Mouse (Mus musculus): Measurements from ENCODE around the gene Cd151. TPM values are rescaled to one million over a fixed set of nuclear protein-coding genes. Genes with fewer than 3 reads are reported as not detected.

Gene Cd151
- polyA plus RNA-seq, 1 experiment from 2014 or later, result 4.1 TPM

DNA sequence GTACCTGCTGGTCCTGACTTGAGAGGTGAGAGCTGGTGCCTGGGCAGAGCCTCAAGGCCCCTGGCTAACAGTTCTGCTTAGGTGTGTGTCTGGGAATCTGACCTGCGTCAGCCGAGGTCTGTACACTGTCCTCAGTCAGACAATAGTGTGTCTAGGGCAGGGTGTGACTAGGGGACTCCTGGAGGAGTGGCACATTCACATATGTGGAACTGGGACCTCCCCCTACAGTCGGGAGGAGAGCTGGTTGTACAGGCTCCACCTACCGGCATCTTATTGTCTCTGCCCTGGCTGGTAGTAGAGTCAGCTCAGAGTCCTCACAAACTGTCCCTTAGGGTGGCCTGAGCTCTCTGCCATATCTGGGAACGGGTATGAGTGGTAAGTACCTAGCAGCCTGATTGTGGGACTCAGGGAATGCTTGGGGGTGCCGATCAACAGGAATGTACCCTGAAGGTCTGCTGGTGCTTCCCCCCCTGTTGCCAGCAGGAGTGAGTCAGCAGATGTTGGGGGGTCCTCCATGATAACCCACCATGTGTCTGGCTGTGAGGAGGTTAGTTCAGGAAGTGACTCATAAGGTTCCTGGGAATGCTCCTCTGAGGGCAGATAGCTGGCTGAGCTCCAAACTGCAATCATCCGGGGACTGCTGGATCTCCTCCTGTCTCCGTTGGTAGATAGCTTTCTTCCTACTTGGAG, 1.5 kb downstream of the Cd151 start:
- Histone ChIP-seq H3K36me3 (peaks cover 37% of the 10 kb centered on the region), H3K4me3 (replicated peaks) (peak overlapping the region; percentile 81), H3K9me3 (replicated peaks) (no peaks in the 10 kb centered on the region), H3K27me3 (peaks cover 32% of the 10 kb centered on the region), H3K9ac (peak overlapping the region; percentile 83), H3K4me2 (peak overlapping the region; percentile 94), H3K4me1 (replicated peaks) (peaks cover 72% of the 10 kb centered on the region), H3K27ac (peak overlapping the region; percentile 85)
- DNase-seq (peak; percentile 71), ATAC-seq (ENCODE audit: low read depth) (peak; percentile 68)
- 5% methylated on average over 8 of the region's 8 CpGs for WGBS (ENCODE audit: insufficient replicate concordance)

DNA sequence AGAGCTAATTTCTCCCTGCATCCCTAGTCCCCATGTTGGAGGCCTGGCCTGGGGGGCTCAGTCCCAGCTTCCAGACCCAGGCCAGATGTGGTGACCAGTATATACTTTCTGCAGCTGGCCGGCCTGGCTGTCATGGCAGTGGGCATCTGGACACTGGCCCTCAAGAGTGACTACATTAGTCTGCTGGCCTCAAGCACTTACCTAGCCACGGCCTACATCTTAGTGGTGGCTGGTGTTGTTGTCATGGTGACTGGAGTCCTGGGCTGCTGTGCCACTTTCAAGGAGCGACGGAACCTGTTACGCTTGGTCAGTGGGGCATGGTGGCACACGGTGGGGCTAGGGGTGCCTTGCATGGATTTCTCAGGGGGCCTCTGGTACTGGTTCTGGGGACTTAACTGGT, 2.2 kb downstream of the Cd151 start:
- no peak for DNase-seq
- Histone ChIP-seq H3K36me3 (peaks cover 37% of the 10 kb centered on the region), H3K9me3 (replicated peaks) (no peaks in the 10 kb centered on the region), H3K9ac (peak overlapping the region; percentile 83), H3K4me1 (replicated peaks) (peaks cover 77% of the 10 kb centered on the region), H3K4me2 (peak overlapping the region; percentile 94), H3K4me3 (replicated peaks) (peak overlapping the region; percentile 81), H3K27me3 (peaks cover 25% of the 10 kb centered on the region), H3K27ac (peak overlapping the region; percentile 85)
- no peak for ATAC-seq (ENCODE audit: low read depth)
- WGBS (ENCODE audit: insufficient replicate concordance), result 72% methylated on average over 6 of the region's 6 CpGs

DNA sequence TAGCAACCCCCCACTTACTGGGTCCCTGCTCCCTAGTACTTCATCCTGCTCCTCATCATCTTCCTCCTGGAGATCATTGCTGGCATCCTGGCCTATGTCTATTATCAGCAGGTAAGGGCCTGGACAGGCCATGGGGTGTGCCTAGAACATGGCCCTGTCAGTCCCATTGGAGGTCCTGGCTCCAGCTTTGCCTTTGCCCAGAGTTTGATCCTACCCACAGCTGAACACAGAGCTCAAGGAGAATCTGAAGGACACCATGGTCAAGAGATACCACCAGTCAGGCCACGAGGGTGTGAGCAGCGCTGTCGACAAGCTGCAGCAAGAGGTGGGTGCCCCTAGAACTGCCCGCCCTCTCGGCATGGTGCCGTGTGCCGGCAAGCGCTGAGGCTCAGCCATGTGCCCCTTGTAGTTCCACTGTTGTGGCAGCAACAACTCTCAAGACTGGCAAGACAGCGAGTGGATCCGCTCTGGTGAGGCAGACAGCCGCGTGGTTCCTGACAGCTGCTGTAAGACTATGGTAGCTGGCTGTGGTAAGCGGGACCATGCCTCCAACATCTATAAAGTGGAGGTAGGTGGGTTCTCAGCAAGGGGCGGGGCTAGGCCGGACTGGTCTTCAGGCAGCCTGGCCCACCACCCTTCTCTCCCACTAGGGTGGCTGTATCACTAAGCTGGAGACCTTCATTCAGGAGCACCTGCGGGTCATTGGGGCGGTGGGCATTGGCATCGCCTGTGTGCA, 2.9 kb downstream of the Cd151 start:
- H3K36me3 ChIP-seq, result peaks cover 37% of the 10 kb centered on the region
- 0 out of 2 replicates have a peak overlapping the region, but pooled peaks have one; percentile 83 for H3K9ac ChIP-seq
- H3K4me1 ChIP-seq (replicated peaks), result peaks cover 74% of the 10 kb centered on the region
- H3K9me3 ChIP-seq (replicated peaks), result no peaks in the 10 kb centered on the region
- 90% methylated on average over 18 of the region's 18 CpGs for WGBS (ENCODE audit: insufficient replicate concordance)
- no peak overlapping the region for H3K4me3 ChIP-seq (replicated peaks)
- peak overlapping the region; percentile 94; the same call in 1 of the 2 replicates for H3K4me2 ChIP-seq
- no peak for ATAC-seq (ENCODE audit: low read depth)
- peak overlapping the region; percentile 85 for H3K27ac ChIP-seq
- peaks cover 18% of the 10 kb centered on the region for H3K27me3 ChIP-seq
- no peak for DNase-seq

DNA sequence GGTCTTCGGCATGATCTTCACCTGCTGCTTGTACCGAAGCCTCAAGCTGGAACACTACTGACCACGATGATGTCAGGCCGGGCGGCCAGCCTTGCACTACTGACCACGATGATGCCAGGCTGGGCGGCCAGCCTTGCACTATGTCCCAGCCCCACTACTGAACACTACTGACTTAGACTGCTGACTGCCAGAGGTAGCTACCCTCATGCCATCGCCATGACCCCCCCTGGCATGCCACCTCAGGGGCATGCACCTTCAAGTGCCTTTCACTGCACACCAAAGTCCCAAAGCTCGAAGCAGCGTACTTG, 3.4 kb downstream of the Cd151 start:
- peaks cover 37% of the 10 kb centered on the region for H3K36me3 ChIP-seq
- DNase-seq (no peak), ATAC-seq (ENCODE audit: low read depth) (no peak)
- H3K4me2 ChIP-seq, result no peak overlapping the region
- no peak overlapping the region for H3K9ac ChIP-seq
- 90% methylated on average over 10 of the region's 10 CpGs for WGBS (ENCODE audit: insufficient replicate concordance)
- H3K4me3 ChIP-seq (replicated peaks), result no peak overlapping the region
- no peak overlapping the region for H3K27ac ChIP-seq
- peaks cover 71% of the 10 kb centered on the region for H3K4me1 ChIP-seq (replicated peaks)
- H3K27me3 ChIP-seq, result peaks cover 13% of the 10 kb centered on the region
- no peaks in the 10 kb centered on the region for H3K9me3 ChIP-seq (replicated peaks)

DNA sequence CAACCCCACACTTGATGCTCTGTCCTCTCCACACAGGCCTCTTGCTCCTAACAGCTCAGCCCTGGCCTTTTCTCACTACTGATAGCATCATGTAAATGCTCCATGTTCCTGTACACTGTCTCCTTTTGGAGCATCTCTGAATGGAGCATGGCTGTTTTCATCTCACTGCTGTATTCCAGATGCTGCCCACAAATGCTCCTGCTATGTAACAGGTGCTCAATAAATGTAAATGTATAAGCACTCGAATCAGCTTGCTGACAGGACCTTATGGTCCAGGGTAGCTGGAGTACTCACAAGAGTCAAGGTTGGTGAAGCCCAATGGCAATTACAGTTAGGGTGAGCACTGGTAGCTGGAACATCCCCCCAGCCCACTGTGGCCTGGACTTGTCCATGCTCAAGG, 4.0 kb downstream of the Cd151 start:
- H3K27ac ChIP-seq, result no peak overlapping the region; the same call in 1 of the 2 replicates
- peaks cover 72% of the 10 kb centered on the region for H3K4me1 ChIP-seq (replicated peaks)

DNA sequence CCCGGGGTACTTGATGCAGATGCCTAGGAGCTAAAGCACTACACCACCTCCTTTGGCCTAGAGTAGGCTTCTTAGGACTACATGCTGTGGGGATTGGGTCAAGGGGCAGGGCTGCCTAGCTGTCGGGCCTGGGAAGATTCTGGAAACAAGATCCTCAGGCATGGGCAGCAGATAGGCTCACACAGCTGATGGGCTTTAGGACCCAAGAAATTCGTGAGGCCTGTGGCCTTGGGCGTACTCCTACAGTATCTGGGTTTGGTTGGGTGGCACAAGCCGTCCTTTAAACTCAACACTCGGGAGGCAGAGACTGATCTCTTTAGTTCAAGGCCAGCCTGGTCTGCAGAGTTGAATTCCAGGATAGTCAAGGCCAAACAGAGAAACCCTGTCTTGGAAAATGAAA, 5.0 kb downstream of the Cd151 start:
- WGBS (ENCODE audit: insufficient replicate concordance), result 69% methylated on average over 6 of the region's 6 CpGs
- H3K27ac ChIP-seq, result no peak overlapping the region
- H3K4me1 ChIP-seq (replicated peaks), result peaks cover 73% of the 10 kb centered on the region
- H3K9me3 ChIP-seq (replicated peaks), result no peaks in the 10 kb centered on the region
- no peak overlapping the region; the same call in 1 of the 2 replicates for H3K4me2 ChIP-seq
- H3K9ac ChIP-seq, result no peak overlapping the region
- no peak for ATAC-seq (ENCODE audit: low read depth)
- H3K36me3 ChIP-seq, result peaks cover 37% of the 10 kb centered on the region
- no peaks in the 10 kb centered on the region for H3K27me3 ChIP-seq
- no peak overlapping the region for H3K4me3 ChIP-seq (replicated peaks)
- no peak for DNase-seq

More for the DNA sequence above, 4.0 kb downstream of the Cd151 start:
- Histone ChIP-seq H3K9ac (0 out of 2 replicates have a peak overlapping the region, but pooled peaks have one; percentile 9), H3K4me3 (replicated peaks) (no peak overlapping the region), H3K9me3 (replicated peaks) (no peaks in the 10 kb centered on the region), H3K27me3 (peaks cover 6% of the 10 kb centered on the region), H3K36me3 (peaks cover 37% of the 10 kb centered on the region), H3K4me2 (no peak overlapping the region)
- WGBS (ENCODE audit: insufficient replicate concordance), result 83% methylated on average over 1 of the region's 1 CpGs
- DNase-seq, result no peak
- no peak for ATAC-seq (ENCODE audit: low read depth)

DNA sequence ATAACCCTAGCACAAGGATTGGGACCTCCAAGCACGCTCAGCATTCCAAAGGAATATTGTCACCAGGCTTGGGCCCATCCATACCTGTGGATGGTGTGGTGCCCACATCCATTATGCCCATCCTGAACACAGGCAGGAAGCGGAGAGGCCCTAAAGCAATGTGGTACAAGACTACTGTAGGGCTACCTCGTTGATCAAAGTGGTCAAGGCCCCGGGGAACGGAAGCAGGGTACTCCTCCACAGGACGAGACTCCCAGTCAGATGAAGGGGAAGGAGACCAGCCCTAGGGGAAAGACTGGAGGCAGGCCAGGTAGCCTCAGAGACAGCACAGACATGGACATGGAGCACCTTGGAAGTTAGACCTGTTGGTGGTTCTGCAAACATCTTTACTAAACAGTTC, 5.6 kb downstream of the Cd151 start:
- ATAC-seq (ENCODE audit: low read depth), result no peak
- no peak overlapping the region; the same call in 1 of the 2 replicates for H3K4me2 ChIP-seq
- DNase-seq, result no peak
- no peak overlapping the region for H3K27ac ChIP-seq
- WGBS (ENCODE audit: insufficient replicate concordance), result 76% methylated on average over 6 of the region's 6 CpGs
- H3K27me3 ChIP-seq, result no peaks in the 10 kb centered on the region
- H3K36me3 ChIP-seq, result peaks cover 37% of the 10 kb centered on the region
- H3K9ac ChIP-seq, result 0 out of 2 replicates have a peak overlapping the region, but pooled peaks have one; percentile 9
- H3K4me1 ChIP-seq (replicated peaks), result peaks cover 74% of the 10 kb centered on the region
- no peak overlapping the region for H3K4me3 ChIP-seq (replicated peaks)
- no peaks in the 10 kb centered on the region for H3K9me3 ChIP-seq (replicated peaks)

DNA sequence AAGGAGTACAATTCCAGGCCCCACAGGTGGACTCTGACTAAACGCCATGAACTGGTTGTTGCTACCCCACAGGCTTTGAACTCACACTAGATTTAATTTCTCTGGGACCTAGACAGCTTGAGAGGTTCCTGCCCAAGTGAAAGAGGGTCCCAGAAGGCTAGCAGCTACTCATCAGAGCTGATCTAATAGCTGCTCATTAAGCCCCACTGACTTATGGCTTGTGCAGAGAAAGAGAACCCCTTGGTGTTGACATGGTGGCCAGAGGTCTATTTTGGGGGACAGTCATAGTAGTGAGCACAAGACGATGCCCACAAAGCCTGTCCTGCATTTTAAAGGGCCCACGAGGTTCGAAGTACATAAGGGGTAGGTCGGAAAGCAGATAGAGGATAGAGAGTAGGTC, 7.0 kb downstream of the Cd151 start:
- WGBS (ENCODE audit: insufficient replicate concordance), result 3% methylated on average over 5 of the region's 5 CpGs

DNA sequence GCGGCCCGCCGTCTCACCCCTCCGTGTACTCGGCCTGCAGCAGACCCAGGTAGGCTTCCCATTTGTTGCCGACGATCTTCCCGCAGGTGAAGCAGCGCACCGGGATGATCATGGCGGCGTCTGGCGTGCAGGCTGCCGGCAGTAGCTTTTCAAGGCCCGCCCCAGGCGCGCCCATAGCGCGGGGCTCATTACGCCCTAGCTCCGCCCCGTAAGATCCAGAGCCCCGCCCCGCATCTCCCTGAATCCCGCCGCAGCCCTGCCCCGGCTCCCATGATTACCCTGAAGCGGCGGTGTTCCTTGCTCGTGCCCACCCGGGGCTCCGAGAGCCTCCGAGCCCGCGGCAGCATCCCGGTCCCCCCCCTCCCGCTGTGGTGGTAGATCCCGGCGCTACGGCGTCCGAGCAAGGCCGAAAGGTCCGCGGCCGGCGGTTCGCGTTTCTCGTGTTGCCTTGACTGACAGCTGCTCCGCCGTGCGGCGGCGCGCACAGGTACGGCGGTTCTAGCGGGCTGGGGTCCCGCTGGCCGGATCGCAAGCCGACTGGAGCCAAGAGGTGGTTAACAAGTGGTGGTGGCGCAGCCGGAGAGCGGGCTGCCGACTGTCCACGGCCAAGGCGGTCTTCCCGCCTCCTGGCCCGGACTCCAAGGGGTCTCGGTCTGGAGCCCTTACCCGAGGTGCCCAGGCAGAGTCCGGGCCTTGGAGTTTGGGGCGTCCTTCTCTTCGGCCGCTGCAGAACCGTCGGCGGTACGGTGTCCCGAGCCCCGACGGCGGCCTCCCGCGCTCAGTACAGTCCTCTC, 8.0 kb downstream of the Cd151 start, which contains the start of the genes Polr2l and Tspan4:
Polr2l (minus strand) TSS at position 122 of the 794 bp plus-strand sequence.
Tspan4 (plus strand) TSS at position 230 of the 794 bp plus-strand sequence.
- peak within 1 kb of the TSS; percentile 95 for H3K4me2 ChIP-seq
- peak within 1 kb of the TSS; percentile 87 for H3K9ac ChIP-seq
- peak within 1 kb of the TSS; percentile 81 for H3K4me3 ChIP-seq (replicated peaks)
- H3K27ac ChIP-seq, result peak within 1 kb of the TSS; percentile 87
- H3K36me3 ChIP-seq, result peaks cover 26% of the 10 kb centered on the region
- WGBS (ENCODE audit: insufficient replicate concordance), result under 1% methylated on average over 86 of the region's 87 CpGs
- no peaks in the 10 kb centered on the region for H3K9me3 ChIP-seq (replicated peaks)
- H3K27me3 ChIP-seq, result no peaks in the 10 kb centered on the region
- DNase-seq (peak; percentile 79), ATAC-seq (ENCODE audit: low read depth) (peak; percentile 77)
- peaks cover 62% of the 10 kb centered on the region for H3K4me1 ChIP-seq (replicated peaks)

More for the DNA sequence above, 7.0 kb downstream of the Cd151 start:
- Histone ChIP-seq H3K27ac (peak overlapping the region; percentile 87), H3K4me1 (replicated peaks) (peaks cover 70% of the 10 kb centered on the region), H3K4me2 (peak overlapping the region; percentile 95), H3K9me3 (replicated peaks) (no peaks in the 10 kb centered on the region), H3K36me3 (peaks cover 36% of the 10 kb centered on the region), H3K9ac (peak overlapping the region; percentile 87), H3K27me3 (no peaks in the 10 kb centered on the region), H3K4me3 (replicated peaks) (peak overlapping the region; percentile 81)
- ATAC-seq (ENCODE audit: low read depth) (no peak), DNase-seq (no peak)

DNA sequence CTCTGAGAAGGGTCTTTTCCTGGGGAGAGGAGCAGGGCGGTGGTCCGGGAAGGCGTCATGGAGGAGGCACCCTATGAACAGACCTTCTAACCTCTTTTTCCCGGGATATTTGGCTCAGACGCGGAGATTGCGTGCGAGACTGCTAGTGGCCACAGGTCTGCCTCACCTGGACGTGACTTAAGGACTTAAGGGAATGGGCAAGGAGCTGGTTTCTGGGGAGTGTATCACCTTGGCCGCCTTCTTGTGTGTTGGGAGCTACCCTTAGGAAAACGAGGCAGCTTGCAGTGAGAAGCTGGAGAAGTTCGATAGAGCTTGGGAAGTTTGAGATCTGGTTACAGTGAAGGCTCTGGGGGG, 8.6 kb downstream of the Cd151 start:
- no peak for ATAC-seq (ENCODE audit: low read depth)
- Histone ChIP-seq H3K9me3 (replicated peaks) (no peaks in the 10 kb centered on the region), H3K9ac (peak overlapping the region; percentile 87), H3K4me1 (replicated peaks) (peaks cover 67% of the 10 kb centered on the region), H3K27me3 (peaks cover under 1% of the 10 kb centered on the region; the same call in 1 of the 2 replicates), H3K27ac (peak overlapping the region; percentile 87), H3K4me2 (peak overlapping the region; percentile 95), H3K36me3 (peaks cover 20% of the 10 kb centered on the region), H3K4me3 (replicated peaks) (peak overlapping the region; percentile 81)
- WGBS (ENCODE audit: insufficient replicate concordance), result 1% methylated on average over 12 of the region's 12 CpGs
- no peak for DNase-seq
